Mouse (Mus musculus): Measurements from ENCODE around the gene Ace3. TPM values are rescaled to one million over a fixed set of nuclear protein-coding genes. Genes with fewer than 3 reads are reported as not detected.

The Ace3 gene
- polyA plus RNA-seq, 1 experiment: 2.2 TPM

DNA sequence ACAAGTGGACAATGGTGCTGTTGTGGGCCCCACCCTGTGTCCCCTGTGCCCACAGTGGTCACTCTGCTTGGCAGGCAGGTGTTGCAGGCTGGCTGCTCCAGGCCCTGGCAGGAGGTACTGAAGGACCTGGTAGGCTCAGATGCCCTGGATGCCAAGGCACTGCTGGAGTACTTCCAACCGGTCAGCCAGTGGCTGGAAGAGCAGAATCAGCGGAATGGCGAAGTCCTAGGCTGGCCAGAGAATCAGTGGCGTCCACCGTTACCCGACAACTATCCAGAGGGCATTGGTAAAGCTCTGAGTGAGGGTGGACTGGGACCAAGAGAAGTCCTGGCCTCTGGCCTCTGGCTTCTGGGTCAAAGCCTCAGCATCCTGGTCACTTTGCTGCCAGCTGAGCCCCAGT lies 19.9 kb upstream of the Ace3 start:
- DNase-seq: no peak
- TF ChIP-seq POLR2A (IDR thresholded peaks at IDR 0.05; ENCODE audit: borderline replicate concordance, extremely low read depth, low read depth, low read length) (no peak), CTCF (IDR thresholded peaks at IDR 0.05; ENCODE audit: insufficient read depth, low read length) (no peak)
- Histone ChIP-seq H3K4me3 (replicated peaks; ENCODE audit: extremely low read depth, low read depth, low read length) (no peak overlapping the region), H3K4me1 (ENCODE audit: control insufficient read depth, insufficient read depth, low read length) (peaks cover 22% of the 10 kb centered on the region)
- 89% methylated on average over 6 of the region's 6 CpGs for WGBS

DNA sequence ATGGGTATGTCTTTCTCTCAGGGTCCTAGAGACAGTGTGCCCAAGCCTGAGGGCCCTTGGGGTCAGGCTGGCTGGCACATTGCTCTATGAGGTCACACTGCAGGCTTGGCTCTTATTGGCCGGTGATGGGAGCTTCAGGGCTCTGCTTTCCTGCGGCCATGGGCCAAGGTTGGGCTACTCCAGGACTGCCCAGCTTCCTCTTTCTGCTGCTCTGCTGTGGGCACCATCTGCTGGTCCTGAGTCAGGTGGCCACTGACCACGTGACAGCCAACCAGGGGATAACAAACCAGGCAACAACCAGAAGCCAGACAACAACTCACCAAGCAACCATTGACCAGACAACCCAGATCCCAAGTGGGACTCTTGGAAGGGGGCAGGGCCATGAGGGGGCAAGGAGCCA lies 19.4 kb upstream of the Ace3 start:
- WGBS: 45% methylated on average over 3 of the region's 3 CpGs
- peaks cover 22% of the 10 kb centered on the region for H3K4me1 ChIP-seq (ENCODE audit: control insufficient read depth, insufficient read depth, low read length)
- no peak for TF ChIP-seq POLR2A (IDR thresholded peaks at IDR 0.05; ENCODE audit: borderline replicate concordance, extremely low read depth, low read depth, low read length)
- no peak for DNase-seq
- H3K4me3 ChIP-seq (replicated peaks; ENCODE audit: extremely low read depth, low read depth, low read length): no peak overlapping the region

DNA sequence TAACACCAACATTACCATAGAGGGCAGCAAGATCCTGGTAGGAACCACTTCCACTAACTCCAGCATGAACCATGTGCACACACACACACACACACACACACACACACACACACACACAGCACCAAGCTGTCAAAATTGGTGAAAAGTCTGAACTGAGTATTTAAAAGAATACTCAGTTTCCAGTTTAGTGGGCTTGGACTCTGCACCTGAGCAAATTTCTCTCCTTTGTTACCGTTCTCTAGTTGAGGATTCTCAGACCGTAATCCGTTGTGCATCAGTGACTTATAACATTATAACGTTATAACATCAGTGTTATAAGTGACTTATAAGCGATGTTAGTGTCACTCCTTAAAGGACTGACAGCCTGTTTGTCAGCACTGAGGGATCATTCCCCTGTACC lies 18.8 kb upstream of the Ace3 start:
- Histone ChIP-seq H3K4me1 (ENCODE audit: control insufficient read depth, insufficient read depth, low read length) (peaks cover 22% of the 10 kb centered on the region), H3K4me3 (replicated peaks; ENCODE audit: extremely low read depth, low read depth, low read length) (no peak overlapping the region)
- TF ChIP-seq CTCF (IDR thresholded peaks at IDR 0.05; ENCODE audit: insufficient read depth, low read length) (no peak), POLR2A (IDR thresholded peaks at IDR 0.05; ENCODE audit: borderline replicate concordance, extremely low read depth, low read depth, low read length) (no peak)
- no peak for DNase-seq
- 87% methylated on average over 5 of the region's 5 CpGs for WGBS

DNA sequence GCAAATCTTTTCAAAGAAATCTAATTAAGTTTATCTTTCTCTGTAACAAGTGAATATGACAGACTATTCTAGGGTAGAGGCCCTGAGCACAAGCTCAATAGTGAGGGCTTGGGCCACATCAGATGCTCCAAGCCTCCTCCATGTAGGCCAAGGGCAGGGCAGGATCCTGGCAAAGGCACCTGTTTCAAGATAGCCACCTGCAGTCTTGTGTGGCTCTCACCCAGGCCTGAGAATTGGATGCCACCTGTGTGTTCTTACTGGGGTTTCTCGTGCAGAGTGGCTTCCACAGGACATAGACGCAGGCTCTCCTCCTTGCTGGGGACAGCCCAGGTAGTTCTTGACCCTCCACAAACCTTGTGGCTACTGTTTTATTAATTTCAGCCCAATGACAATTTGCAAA lies 16.2 kb upstream of the Ace3 start:
- 69% methylated on average over 2 of the region's 2 CpGs for WGBS
- no peak for DNase-seq
- Histone ChIP-seq H3K4me1 (ENCODE audit: control insufficient read depth, insufficient read depth, low read length) (peaks cover 19% of the 10 kb centered on the region), H3K4me3 (replicated peaks; ENCODE audit: extremely low read depth, low read depth, low read length) (no peak overlapping the region)
- TF ChIP-seq CTCF (IDR thresholded peaks at IDR 0.05; ENCODE audit: insufficient read depth, low read length) (no peak), POLR2A (IDR thresholded peaks at IDR 0.05; ENCODE audit: borderline replicate concordance, extremely low read depth, low read depth, low read length) (no peak)

DNA sequence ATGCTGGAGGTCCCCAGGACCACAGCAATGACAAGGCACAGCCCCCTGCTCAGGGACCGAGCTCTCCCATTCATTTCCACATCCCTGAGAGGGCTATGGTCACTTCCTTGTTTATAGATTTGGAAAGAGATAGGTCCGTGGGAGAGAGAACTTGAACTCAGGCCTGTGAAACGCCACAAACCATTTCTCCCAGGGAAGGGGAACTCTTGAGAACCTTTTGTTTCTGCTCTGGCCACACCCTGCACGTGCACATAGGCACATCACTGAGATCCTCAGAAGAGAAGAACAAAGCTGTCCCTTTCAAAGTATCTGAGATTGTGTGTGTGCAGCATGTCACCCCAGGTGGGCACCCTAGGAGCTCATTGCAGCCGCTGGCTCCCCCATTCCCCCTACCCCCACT lies 15.8 kb upstream of the Ace3 start:
- peak; percentile 6; the same call in 1 of the 2 replicates for TF ChIP-seq POLR2A (IDR thresholded peaks at IDR 0.05; ENCODE audit: borderline replicate concordance, extremely low read depth, low read depth, low read length)
- no peak for TF ChIP-seq CTCF (IDR thresholded peaks at IDR 0.05; ENCODE audit: insufficient read depth, low read length)
- no peak overlapping the region for H3K4me3 ChIP-seq (replicated peaks; ENCODE audit: extremely low read depth, low read depth, low read length)
- 37% methylated on average over 5 of the region's 5 CpGs for WGBS
- H3K4me1 ChIP-seq (ENCODE audit: control insufficient read depth, insufficient read depth, low read length): peaks cover 19% of the 10 kb centered on the region
- DNase-seq: no peak

DNA sequence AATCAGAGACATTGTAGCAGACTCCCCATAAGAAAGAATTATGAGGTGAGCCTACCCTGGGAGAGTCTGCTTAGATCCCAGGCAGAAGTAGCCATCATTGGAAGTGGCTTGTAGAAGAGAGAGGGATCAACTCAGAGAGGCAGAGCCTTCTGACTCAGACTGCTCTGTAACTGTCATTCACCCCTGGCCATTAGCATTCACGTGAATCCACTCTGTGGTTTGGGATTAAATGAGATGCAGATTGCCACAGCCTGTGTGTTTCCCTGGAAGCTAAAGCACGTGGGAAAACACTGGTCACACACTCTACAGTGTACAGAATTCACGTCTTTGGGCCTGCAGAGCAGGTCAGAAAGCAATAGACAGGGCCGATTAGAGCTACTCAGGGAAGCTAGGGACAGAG lies 10.0 kb upstream of the Ace3 start:
- H3K4me3 ChIP-seq (replicated peaks; ENCODE audit: extremely low read depth, low read depth, low read length): no peak overlapping the region
- H3K4me1 ChIP-seq (ENCODE audit: control insufficient read depth, insufficient read depth, low read length): peaks cover 18% of the 10 kb centered on the region
- 78% methylated on average over 4 of the region's 4 CpGs for WGBS
- no peak for DNase-seq
- TF ChIP-seq POLR2A (IDR thresholded peaks at IDR 0.05; ENCODE audit: borderline replicate concordance, extremely low read depth, low read depth, low read length): no peak
- no peak for TF ChIP-seq CTCF (IDR thresholded peaks at IDR 0.05; ENCODE audit: insufficient read depth, low read length)

DNA sequence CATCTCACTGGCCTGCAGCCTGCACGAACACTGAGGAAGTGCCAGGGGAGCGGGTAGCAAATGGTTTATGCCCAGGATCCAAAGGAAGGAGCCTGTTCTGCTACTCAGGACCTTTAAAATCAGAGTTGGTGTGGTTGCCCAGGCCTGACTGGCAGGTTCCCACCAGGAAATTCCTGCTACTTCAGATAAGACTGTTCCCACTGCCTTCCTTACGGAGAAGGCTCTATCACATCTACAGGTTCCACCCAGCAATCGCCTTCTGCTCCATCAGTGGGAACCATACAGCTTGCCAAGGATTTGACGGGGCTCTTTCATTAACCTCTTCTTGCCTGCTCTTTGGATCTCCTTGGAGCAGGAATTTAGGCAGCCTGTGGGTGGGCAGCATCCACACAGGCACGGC lies 7.0 kb upstream of the Ace3 start:
- whole genome bisulfite sequencing: 38% methylated on average over 6 of the region's 6 CpGs
- Histone ChIP-seq H3K4me3 (replicated peaks; ENCODE audit: extremely low read depth, low read depth, low read length) (no peak overlapping the region), H3K4me1 (ENCODE audit: control insufficient read depth, insufficient read depth, low read length) (peaks cover 23% of the 10 kb centered on the region)
- DNase-seq: peak; percentile 45
- TF ChIP-seq CTCF (IDR thresholded peaks at IDR 0.05; ENCODE audit: insufficient read depth, low read length): no peak
- TF ChIP-seq POLR2A (IDR thresholded peaks at IDR 0.05; ENCODE audit: borderline replicate concordance, extremely low read depth, low read depth, low read length): peak; percentile 49; the same call in 1 of the 2 replicates

DNA sequence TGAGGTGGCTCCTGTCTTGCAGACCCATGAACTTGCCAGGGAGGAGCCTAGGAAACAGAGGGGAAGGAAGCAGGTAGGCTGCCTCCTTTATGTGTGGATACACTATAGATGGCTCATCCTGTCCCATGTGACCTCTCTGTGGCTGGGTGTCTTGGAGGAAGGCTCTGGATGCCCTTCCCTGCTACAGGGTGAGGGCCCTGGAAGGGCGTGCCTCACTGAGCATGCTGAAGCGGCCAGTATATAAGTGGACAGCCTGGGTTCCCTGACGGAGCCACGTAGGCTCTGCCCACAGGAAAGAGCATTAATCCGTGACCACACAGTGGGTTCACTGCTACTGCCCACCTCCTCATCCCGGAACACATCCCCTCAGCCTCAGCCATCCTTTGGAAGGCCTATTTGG lies 5.0 kb upstream of the Ace3 start:
- no peak for DNase-seq
- Histone ChIP-seq H3K4me3 (replicated peaks; ENCODE audit: extremely low read depth, low read depth, low read length) (no peak overlapping the region), H3K4me1 (ENCODE audit: control insufficient read depth, insufficient read depth, low read length) (peaks cover 23% of the 10 kb centered on the region)
- 45% methylated on average over 6 of the region's 6 CpGs for whole genome bisulfite sequencing
- TF ChIP-seq CTCF (IDR thresholded peaks at IDR 0.05; ENCODE audit: insufficient read depth, low read length) (no peak), POLR2A (IDR thresholded peaks at IDR 0.05; ENCODE audit: borderline replicate concordance, extremely low read depth, low read depth, low read length) (peak; percentile 77; the same call in 1 of the 2 replicates)

DNA sequence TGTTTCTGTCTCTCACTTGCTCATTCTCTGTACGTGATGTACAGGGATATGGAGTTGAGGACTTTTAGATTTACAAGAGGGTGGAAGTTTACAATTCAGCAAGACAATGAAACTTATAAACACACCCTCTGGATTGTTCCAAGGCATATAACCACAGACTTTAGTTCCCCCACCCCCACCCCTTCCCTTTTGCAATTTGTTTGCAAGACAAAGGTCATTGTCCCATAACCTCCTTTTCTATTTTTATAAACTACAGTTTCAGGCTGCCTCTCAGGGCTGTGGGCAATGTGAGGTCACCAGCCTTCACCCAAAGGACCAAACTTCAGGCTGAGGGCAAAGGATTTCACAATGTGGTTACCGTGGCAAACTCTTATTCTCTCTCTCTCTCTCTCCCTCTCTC lies 4.2 kb upstream of the Ace3 start:
- 11% methylated on average over 2 of the region's 2 CpGs for WGBS
- peaks cover 23% of the 10 kb centered on the region for H3K4me1 ChIP-seq (ENCODE audit: control insufficient read depth, insufficient read depth, low read length)
- DNase-seq: no peak
- no peak overlapping the region for H3K4me3 ChIP-seq (replicated peaks; ENCODE audit: extremely low read depth, low read depth, low read length)
- TF ChIP-seq CTCF (IDR thresholded peaks at IDR 0.05; ENCODE audit: insufficient read depth, low read length) (no peak), POLR2A (IDR thresholded peaks at IDR 0.05; ENCODE audit: borderline replicate concordance, extremely low read depth, low read depth, low read length) (peak; percentile 19; the same call in 1 of the 2 replicates)

DNA sequence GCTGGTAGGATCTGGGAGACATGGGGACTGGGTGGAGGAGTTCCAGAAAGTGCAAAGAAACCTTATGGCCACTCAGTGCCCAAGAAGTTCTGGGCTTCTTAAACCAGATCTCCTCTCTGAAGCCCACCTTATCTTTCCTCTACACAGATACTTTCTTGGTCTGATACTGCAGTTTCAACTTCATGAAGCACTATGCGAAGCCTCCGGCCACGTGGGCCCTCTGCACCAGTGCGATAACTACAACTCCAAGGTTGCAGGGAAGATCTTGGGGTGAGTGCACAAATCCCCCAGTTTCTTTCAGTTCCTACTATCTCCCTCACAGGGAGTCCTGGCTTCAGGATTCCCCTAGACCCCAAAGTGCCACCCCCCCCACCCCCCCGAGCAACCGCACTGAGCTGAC lies 5.6 kb downstream of the Ace3 start:
- no peak for DNase-seq
- 92% methylated on average over 6 of the region's 6 CpGs for WGBS
- TF ChIP-seq POLR2A (IDR thresholded peaks at IDR 0.05; ENCODE audit: borderline replicate concordance, extremely low read depth, low read depth, low read length) (no peak), CTCF (IDR thresholded peaks at IDR 0.05; ENCODE audit: insufficient read depth, low read length) (no peak)

More for the DNA sequence above, 5.6 kb downstream of the Ace3 start:
- H3K4me3 ChIP-seq (replicated peaks; ENCODE audit: extremely low read depth, low read depth, low read length): no peak overlapping the region
- H3K4me1 ChIP-seq (ENCODE audit: control insufficient read depth, insufficient read depth, low read length): peaks cover 4% of the 10 kb centered on the region; the same call in 1 of the 2 replicates

Measured in lung, adult 2 months (tissue).